Mouse (Mus musculus) CD4-positive, CD25-positive, alpha-beta regulatory T cell, adult 4 months (primary cell): ENCODE measurements around the gene Psip1. TPM values are rescaled to one million over a fixed set of nuclear protein-coding genes. Genes with fewer than 3 reads are reported as not detected.

Experiments
- ATAC-seq: one replicate; pipeline ENCODE4 v1.8.0; 2017
- polyA plus RNA-seq, 2 experiments: library from polyadenylated mRNA; unstranded; fragments of 100-300 nt; shearing (Covaris generic); gene quantifications; one replicate each; pipeline ENCODE4 v1.2.1; 2017

The Psip1 gene
- polyA plus RNA-seq, 2 experiments from 2014 or later = 66.0 to 83.8 TPM

DNA sequence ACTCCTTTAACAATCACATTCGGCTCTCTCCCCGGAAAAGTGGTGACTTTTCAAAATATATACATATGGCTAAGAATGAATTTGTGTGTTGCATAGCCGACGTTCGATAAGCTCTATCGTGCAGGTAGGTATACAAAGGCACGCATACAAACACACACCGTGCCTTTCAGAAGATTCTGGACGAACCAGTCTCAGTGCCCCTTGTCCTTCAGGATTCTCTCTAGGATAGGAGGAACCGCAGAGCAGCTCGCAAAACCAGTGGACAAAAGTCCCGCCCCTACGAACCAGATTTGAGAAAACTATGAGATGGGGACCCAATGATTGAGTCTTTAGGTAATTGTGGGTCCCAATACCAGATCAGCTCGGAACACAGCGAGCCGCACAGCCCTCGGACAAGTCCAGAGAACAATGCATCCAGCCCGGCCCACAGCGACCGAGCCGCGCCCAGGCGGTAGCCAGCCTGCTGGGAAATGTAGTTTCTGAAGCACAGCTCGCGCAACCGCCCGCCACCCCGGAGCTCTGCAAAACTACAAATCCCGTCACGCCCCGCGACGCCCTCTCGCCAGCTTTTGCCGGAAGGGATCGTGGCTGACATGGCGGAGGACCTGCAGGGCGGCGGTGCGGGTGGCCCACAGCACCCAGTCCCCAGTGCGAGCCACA is 69.0 kb downstream of the Psip1 start, which contains the start of gene Snapc3:
TSS of gene Snapc3 (plus strand) at position 565 of the 660 bp plus-strand sequence.
- ATAC-seq = peak; percentile 99

DNA sequence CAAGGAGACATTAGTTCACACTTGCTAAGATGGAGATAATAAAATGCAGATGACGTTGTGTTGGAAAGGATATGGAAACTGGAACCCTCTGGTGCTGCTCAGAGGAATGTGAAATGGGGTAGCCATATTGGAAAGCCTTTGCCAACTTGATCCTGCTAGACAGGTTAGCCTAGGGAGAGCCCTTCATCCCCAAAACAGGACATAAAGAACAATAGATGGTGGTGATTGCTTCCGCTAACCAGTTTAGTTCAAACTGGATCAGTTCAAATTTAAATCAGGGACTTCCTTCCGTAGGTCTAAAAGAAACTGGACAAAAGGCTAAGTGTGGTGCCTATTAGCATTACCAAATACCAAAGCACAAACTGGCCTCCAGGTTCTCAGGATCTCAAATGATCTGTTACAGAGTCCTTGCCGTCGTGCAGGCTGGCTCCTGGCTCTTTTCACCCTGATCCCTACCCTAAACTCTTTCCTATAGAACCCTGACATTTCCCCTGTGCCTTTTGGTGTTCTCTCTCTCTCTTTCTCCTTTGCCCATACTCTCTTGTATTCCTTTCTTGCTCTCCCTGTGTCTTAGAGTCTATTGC is 71.9 kb downstream of the Psip1 start:
- no peak for ATAC-seq

DNA sequence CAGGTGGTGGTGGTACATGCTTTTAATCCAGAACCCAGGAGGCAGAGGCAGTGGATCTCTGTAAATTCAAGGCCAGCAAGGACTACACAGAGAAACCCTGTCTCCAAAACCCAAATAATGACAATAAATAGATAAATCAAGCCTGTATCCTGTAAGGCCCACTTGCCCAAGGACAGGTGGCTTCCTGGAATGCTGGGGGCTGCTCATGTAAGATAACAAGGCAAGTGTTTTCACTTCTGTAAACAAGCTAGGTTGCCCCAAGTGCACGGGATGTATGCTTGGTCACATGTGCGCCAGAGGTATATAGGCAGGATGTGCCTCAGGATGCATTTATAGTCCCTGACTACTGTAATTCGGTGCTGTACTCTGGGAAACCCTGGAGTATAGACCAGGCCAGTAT is 74.2 kb downstream of the Psip1 start:
- ATAC-seq = no peak

DNA sequence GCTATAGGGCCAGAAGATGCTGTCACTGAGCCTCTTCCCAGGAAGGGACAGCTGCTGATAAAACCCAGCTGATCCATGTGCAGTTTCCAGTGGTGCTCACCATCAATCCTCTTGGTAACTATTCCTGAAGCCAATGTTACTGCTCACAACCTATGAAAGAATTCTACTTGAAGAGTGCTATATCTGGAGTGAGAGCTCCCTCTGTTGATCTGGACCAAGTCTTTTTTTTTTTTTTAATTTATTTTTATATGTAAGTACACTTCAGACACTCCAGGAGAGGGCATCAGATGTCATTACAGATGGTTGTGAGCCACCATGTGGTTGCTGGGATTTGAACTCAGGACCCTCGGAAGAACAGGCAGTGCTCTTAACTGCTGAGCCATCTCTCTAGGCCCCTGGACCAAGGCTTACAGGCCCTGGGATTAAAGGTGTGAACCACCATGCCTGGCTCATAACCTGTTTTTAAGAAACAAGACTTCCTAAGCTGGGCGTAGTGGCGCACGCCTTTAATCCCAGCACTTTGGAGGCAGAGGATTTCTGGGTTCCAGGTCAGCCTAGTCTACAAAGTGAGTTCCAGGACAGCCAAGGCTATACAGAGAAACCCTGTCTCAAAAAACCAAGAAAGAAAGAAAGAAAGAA is 76.3 kb downstream of the Psip1 start:
- ATAC-seq = no peak

DNA sequence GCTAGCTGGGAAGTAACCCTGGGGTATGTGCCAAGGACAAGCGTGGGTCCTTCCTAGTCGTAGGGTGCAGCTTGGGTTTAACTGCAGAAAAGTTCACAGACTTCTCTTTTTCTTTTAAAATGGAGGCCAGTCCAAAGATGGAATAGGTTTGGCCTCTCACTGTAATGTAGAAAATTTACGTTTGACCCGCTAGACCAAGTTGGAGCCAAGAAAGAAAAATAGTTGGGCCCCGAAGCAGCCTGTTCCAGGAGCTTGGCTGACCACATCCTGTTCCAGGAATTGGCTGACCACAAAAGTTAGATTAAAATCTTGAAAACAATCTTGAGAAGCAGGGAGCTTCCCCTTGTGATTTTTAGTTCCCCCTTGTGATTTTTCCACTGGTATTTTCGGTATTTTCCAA is 78.6 kb downstream of the Psip1 start:
- no peak for ATAC-seq

Other genes starting within 250 kb of the Psip1 start
- gene Ttc39b, start 162.2 kb downstream of the Psip1 start, polyA plus RNA-seq = 100 to 1,000 TPM in 1 of 2 experiments, 10 to 100 TPM in 1; 90.9 to 104 TPM
- gene Snapc3, start 68.7 kb downstream of the Psip1 start, polyA plus RNA-seq = 10 to 100 TPM; 39.8 to 48.2 TPM
- 10 to 100 TPM; 16.3 to 19.5 TPM for gene Ccdc171, start 39.1 kb upstream of the Psip1 start, polyA plus RNA-seq